Mouse (Mus musculus) forebrain, postnatal 0 days (tissue): ENCODE measurements around the gene Ptpro. TPM values are rescaled to one million over a fixed set of nuclear protein-coding genes. Genes with fewer than 3 reads are reported as not detected.
A peak's percentile ranks its signal among the peaks of the same experiment; 100 is the strongest.

Experiments
- ATAC-seq: fragments of 200-750 bp; cut with Nextera tagmentation; 2 replicates; pipeline ENCODE4 v1.8.0; 2017; ENCODE audit warnings: mild to moderate bottlenecking, moderate library complexity
- DNase-seq: peaks from one replicate; pipeline ENCODE4 v3.0.0-alpha.2; 2015
- H3K27ac ChIP-seq: fragments of 300-500 bp; sonication (generic); 2 replicates; pipeline ENCODE4 v1.5.1; 2014; ENCODE audit warnings: low read depth, mild to moderate bottlenecking, antibody characterized with exemption, low read length, moderate library complexity, mixed read lengths
- H3K27me3 ChIP-seq: fragments of 300-500 bp; sonication (generic); 2 replicates; pipeline ENCODE4 v1.6.1; 2014; ENCODE audit warnings: mild to moderate bottlenecking, low read length, mixed read lengths; ENCODE audit not compliant: insufficient read depth
- H3K36me3 ChIP-seq: fragments of 300-500 bp; sonication (generic); 2 replicates; pipeline ENCODE4 v1.6.1; 2014; ENCODE audit warnings: mild to moderate bottlenecking, moderate library complexity; ENCODE audit not compliant: insufficient read depth
- H3K4me1 ChIP-seq: fragments of 300-500 bp; sonication (generic); 2 replicates; pipeline ENCODE4 v1.6.1; 2014; ENCODE audit warnings: antibody characterized with exemption; ENCODE audit not compliant: insufficient read depth
- H3K4me2 ChIP-seq: fragments of 300-500 bp; sonication (generic); 2 replicates; pipeline ENCODE4 v1.6.1; 2014; ENCODE audit warnings: low read depth, mild to moderate bottlenecking, moderate library complexity
- H3K4me3 ChIP-seq: fragments of 300-500 bp; sonication (generic); 2 replicates; pipeline ENCODE4 v1.5.1; 2014; ENCODE audit warnings: low read depth, low read length, mixed read lengths
- H3K9ac ChIP-seq: fragments of 300-500 bp; sonication (generic); 2 replicates; pipeline ENCODE4 v1.6.1; 2014; ENCODE audit warnings: mild to moderate bottlenecking
- H3K9me3 ChIP-seq: fragments of 300-500 bp; sonication (generic); 2 replicates; pipeline ENCODE4 v1.6.1; 2016; ENCODE audit warnings: low read length
- CTCF ChIP-seq: sonication (generic); IDR thresholded peaks from 2 replicates; pipeline ENCODE4 v1.5.1; 2016; ENCODE audit warnings: antibody characterized with exemption, control low read depth, low read depth
- WGBS: fragments of 180-500 bp; shearing (Covaris S2); extraction: QIAGEN DNeasy Blood & Tissue Kit; methylation state at CpG from one replicate; pipeline ENCODE4 v1.1.7; 2014; 5-methylcytosine and 5-hydroxymethylcytosine counted together
- polyA plus RNA-seq: library from polyadenylated mRNA; unstranded; fragments of >200 nt; fragmentation: Nextera tagmentation; extraction: Ambion mirVana; gene quantifications from 2 replicates; pipeline ENCODE4 v1.2.1, GENCODE M21; 2015
- total RNA-seq: library from RNA; depleted of rRNA; stranded (reverse); fragments of >200 nt; gene quantifications from 2 replicates; pipeline ENCODE4 v1.2.3, GENCODE M21; 2014

The Ptpro gene
- total and polyA plus RNA-seq, 2 experiments from 2014 or later = 45.2 to 132 TPM

- DNase-seq (no peak), ATAC-seq (no peak)
- Histone ChIP-seq H3K4me3 (no peak overlapping the region), H3K9me3 (no peaks in the 10 kb centered on the region), H3K27ac (no peak overlapping the region), H3K27me3 (no peaks in the 10 kb centered on the region), H3K9ac (no peak overlapping the region), H3K36me3 (peaks cover 10% of the 10 kb centered on the region), H3K4me2 (no peak overlapping the region), H3K4me1 (no peaks in the 10 kb centered on the region)
- 91% methylated on average over 5 of the region's 5 CpGs for WGBS
- TF ChIP-seq CTCF = no peak
Measured at GRCm38 (mm10) chr6:137463771-137464170, 211.7 kb downstream of the Ptpro start.

DNA sequence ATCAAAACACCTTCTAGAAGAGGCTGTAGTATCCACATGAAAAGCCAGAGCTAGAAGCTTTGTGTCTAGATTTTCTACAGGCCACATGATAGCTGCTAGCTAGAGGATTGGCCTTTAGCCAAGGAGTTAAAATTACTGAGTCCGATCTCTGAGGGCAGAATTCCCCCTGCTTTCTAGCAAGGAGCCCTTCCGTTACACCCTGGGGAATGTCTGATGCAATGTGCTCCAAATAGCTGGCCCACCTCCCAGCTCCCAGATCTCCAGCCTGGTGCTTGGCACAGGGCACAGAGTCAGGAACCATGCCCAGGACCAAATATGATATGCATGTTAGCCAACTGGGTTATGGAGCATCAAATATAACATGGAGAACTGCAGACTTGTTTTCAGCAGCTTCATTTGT lies 213.1 kb downstream of the Ptpro start:
- no peak for TF ChIP-seq CTCF
- 9% methylated on average over 2 of the region's 2 CpGs for WGBS
- ATAC-seq = peak; percentile 90

DNA sequence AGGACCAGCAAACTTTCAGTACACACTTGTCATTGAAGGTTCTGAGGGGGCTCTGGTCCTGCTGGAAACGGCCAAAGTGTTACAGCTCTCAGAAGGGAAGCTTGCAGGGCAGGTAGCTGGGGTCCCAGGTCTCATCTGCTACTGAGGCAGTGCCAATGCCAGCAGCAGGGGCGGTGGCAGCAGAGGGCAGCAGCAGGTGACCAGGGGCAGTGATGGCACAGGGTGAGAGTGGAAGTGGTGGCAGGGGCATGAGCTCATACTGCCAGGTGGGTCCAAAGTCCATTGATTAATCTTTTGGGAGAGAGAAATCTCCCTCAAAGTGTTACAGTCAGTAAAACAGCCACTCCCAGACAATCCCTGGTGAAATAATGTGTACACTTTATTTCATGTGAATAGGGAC lies 214.1 kb downstream of the Ptpro start:
- H3K36me3 ChIP-seq = peaks cover 9% of the 10 kb centered on the region
- no peaks in the 10 kb centered on the region for H3K9me3 ChIP-seq
- 0 out of 2 replicates have a peak, but pooled peaks cover 3% of the 10 kb centered on the region for H3K4me1 ChIP-seq
- no peak overlapping the region for H3K4me3 ChIP-seq
- H3K27me3 ChIP-seq = no peaks in the 10 kb centered on the region
- ATAC-seq (no peak), DNase-seq (no peak)
- TF ChIP-seq CTCF = no peak
- 87% methylated on average over 2 of the region's 2 CpGs for WGBS
- H3K27ac ChIP-seq = no peak overlapping the region
- H3K4me2 ChIP-seq = no peak overlapping the region
- H3K9ac ChIP-seq = no peak overlapping the region

More for the DNA sequence above, 213.1 kb downstream of the Ptpro start:
- Histone ChIP-seq H3K36me3 (peaks cover 10% of the 10 kb centered on the region), H3K4me3 (no peak overlapping the region), H3K4me2 (no peak overlapping the region), H3K27ac (no peak overlapping the region), H3K9ac (no peak overlapping the region), H3K4me1 (no peaks in the 10 kb centered on the region), H3K27me3 (no peaks in the 10 kb centered on the region), H3K9me3 (no peaks in the 10 kb centered on the region)
- peak; percentile 63 for DNase-seq

- Histone ChIP-seq H3K4me3 (no peak overlapping the region), H3K27me3 (no peaks in the 10 kb centered on the region), H3K27ac (no peak overlapping the region), H3K9me3 (no peaks in the 10 kb centered on the region), H3K36me3 (no peaks in the 10 kb centered on the region), H3K9ac (no peak overlapping the region), H3K4me2 (no peak overlapping the region), H3K4me1 (0 out of 2 replicates have a peak, but pooled peaks cover 6% of the 10 kb centered on the region)
- DNase-seq (no peak), ATAC-seq (no peak)
- TF ChIP-seq CTCF = no peak
- WGBS = 93% methylated on average over 3 of the region's 3 CpGs
Measured at GRCm38 (mm10) chr6:137467696-137468095, 215.6 kb downstream of the Ptpro start.

GRCm38 (mm10) chr6:137469541-137469940 lies 217.4 kb downstream of the Ptpro start:
- H3K9me3 ChIP-seq = no peaks in the 10 kb centered on the region
- H3K4me3 ChIP-seq = no peak overlapping the region
- H3K27me3 ChIP-seq = no peaks in the 10 kb centered on the region
- WGBS = 96% methylated on average over 4 of the region's 4 CpGs
- DNase-seq (no peak), ATAC-seq (no peak)
- H3K4me1 ChIP-seq = 0 out of 2 replicates have a peak, but pooled peaks cover 6% of the 10 kb centered on the region
- no peaks in the 10 kb centered on the region for H3K36me3 ChIP-seq
- no peak overlapping the region for H3K27ac ChIP-seq
- no peak for TF ChIP-seq CTCF
- no peak overlapping the region for H3K9ac ChIP-seq
- H3K4me2 ChIP-seq = no peak overlapping the region

DNA sequence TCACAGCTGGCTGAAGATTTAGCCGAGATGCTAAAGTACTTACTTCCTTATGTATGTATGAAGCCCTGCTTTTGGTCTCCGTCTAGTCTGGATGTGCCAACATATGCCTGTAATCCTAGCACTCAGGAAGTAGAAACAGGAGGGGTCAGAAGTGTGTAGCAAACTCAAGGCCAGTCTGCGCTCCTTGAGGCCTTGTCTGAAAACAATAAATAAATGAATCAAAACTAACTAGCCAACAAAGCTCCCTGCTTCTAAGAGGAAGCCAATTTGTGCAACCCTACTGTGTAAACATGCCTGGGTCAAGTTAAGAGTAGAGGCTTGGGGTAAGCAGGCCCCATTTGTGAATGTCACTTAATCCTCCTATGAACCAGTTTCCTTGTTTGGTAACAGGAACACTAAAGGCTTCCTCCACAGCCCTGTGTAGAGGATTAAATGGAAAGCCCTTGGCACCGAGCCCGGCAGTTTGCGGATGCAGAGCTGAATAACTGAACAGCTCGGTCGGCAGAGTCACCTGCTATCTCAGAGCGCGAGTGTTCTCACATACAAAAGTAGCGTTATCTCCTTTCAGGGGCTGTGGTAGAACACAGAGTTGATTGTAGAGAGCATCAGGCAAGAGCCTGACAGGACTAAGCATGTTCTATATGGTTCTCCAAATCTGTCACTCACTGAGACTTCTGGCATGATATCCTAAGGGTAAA lies 218.9 kb downstream of the Ptpro start:
- H3K4me2 ChIP-seq = peak overlapping the region; percentile 10; the same call in 1 of the 2 replicates
- no peaks in the 10 kb centered on the region for H3K36me3 ChIP-seq
- no peaks in the 10 kb centered on the region for H3K9me3 ChIP-seq
- H3K9ac ChIP-seq = no peak overlapping the region
- no peaks in the 10 kb centered on the region for H3K27me3 ChIP-seq
- TF ChIP-seq CTCF = no peak
- H3K27ac ChIP-seq = peak overlapping the region; percentile 35
- no peak overlapping the region for H3K4me3 ChIP-seq
- 11% methylated on average over 11 of the region's 11 CpGs for WGBS
- DNase-seq = peak; percentile 85
- peak; percentile 86 for ATAC-seq
- H3K4me1 ChIP-seq = 0 out of 2 replicates have a peak, but pooled peaks cover 6% of the 10 kb centered on the region

DNA sequence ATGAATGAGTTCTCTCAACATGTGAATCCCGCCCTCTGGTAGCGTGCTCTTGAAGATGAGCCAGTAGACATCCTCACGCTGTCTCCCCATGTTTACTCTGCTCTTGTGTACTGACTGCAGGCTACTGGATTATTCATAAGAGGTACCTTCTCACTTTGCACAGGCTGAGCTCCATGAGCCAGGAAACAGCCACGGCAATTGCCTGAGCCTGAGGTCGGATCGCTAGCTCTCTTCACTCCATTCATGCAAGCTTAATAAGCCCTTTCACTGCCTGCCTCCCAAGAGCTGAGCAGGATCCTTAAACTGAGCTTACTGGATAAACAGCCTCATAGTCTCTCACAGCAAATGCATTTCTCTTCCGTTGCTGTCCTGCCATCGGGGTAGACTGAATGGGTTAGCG lies 220.0 kb downstream of the Ptpro start:
- WGBS = 32% methylated on average over 9 of the region's 9 CpGs
- H3K27ac ChIP-seq = no peak overlapping the region

More for the DNA sequence above, 220.0 kb downstream of the Ptpro start:
- Histone ChIP-seq H3K4me3 (no peak overlapping the region), H3K4me2 (no peak overlapping the region), H3K36me3 (no peaks in the 10 kb centered on the region), H3K9ac (no peak overlapping the region), H3K4me1 (0 out of 2 replicates have a peak, but pooled peaks cover 6% of the 10 kb centered on the region), H3K9me3 (no peaks in the 10 kb centered on the region), H3K27me3 (no peaks in the 10 kb centered on the region)
- DNase-seq = peak; percentile 30
- peak; percentile 10; the same call in 1 of the 2 replicates for ATAC-seq
- no peak for TF ChIP-seq CTCF
